Mouse (Mus musculus) lung, postnatal 25 days (tissue): ENCODE data around the gene Glud1.
"Not testable (repeated sequence)": the region's sequence is repeated elsewhere in the genome, so short reads cannot be mapped to it uniquely, and the experiment has no call there.

Experiments used
- DNase-seq: peaks from one replicate; pipeline ENCODE4 v3.0.0; 2022; ENCODE audit warnings: low spot score

The Glud1 gene

DNA sequence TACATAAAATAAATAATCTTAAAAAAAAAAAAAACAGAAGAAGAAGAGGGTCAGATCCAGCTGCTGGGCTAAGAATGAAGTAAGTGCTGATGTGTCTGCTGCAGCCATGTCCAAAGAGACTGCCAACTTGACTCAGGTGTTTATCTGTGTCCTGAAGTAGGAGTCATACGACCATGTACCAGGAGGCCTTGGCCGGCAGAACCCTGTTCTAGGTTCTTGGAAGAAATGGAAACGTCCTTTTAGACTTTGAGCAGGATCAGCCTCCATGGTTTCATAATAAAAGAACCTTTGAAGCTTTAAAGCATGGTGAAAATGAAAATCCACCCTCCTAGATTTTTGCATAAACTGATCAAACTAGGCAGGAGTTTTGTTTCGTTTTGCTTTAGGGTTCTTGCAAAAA lies 43.9 kb downstream of the Glud1 start:
- no peak for DNase-seq

DNA sequence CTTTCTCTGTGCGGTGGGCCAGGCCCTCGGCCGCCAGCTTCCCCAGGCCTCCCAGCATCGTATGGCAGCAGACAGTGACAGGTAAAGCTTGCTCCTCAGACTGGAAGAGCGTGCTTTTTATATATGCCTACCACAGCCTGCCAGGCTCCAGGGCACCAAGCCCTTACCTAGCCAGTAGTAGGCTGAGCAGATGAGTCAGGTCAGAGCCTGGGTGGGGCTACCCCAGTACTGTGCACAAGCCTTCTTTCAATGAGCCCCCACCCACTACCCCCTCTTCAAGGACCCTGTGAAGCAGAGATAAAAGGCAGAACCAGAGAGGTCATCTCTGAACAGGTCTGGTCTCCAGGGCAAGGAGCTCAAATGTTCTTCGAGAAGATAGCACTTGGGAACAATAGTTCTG lies 44.8 kb downstream of the Glud1 start, which contains the start of gene Fam25c:
Gene Fam25c (minus strand): TSS at position 133 of the 400 bp plus-strand sequence.
- no peak for DNase-seq

DNA sequence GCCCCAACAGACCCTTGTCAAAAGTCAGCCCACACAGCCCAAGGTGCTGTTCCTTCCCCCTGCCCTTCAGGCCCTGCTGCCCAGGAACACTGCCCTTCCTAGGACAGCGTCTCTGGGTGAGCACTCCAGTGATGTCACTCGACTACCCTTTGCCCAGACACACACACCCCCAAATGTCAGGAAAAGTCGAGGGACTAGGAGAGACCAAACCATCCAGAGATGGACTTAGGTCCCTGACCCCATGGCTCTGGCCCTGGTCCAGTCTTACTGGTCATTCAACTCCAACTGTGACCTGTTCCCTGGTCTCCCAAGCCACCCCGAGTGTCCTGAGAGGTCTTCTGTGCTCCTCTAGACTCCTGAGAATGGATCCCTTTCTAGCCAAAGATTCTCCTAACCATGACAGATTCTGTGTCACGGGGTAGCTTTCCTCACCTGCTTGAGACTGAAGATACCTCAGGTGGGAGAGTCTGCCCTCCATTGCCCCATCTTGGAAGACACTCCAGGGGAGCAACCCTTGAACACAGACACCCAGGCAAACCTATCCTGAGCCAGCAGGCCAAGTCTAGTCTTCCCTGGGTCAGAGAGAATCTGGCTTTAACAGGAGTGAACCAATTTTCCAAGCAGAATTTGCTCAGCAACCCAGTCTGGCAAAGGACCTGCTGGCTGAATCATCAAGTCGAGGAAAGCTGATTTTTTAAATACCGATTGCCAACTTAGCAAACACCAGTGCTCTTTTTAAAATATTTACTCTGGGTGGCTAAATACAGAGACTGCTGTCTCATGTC lies 47.3 kb downstream of the Glud1 start:
- DNase-seq = no peak

DNA sequence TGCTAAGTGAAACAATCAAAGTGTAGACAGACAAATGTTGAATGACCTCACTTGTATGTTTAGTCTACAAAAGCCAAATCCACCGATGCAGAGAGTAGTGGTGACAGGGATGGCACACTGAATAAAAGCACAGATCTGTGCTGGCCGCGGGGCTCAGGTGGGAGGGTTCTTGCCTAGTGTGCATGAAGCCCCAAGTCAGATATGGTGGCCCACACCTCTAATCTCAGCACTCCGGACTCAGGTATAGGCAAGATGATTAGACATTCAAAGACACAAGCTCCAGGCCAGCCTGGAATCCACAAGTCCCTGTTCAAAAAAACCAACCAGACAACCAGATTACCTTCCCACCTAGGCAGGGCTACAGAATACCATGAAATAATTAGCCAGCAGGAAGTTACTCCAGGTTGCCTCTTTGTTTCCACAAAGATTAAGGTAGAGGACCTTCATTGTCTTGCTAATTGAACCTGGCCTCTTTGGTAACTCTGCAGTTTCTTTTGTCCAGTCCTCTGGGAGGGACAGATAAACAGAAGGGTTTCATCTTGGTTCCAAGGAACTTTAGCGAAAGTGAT lies 49.2 kb downstream of the Glud1 start:
- DNase-seq = no peak

DNA sequence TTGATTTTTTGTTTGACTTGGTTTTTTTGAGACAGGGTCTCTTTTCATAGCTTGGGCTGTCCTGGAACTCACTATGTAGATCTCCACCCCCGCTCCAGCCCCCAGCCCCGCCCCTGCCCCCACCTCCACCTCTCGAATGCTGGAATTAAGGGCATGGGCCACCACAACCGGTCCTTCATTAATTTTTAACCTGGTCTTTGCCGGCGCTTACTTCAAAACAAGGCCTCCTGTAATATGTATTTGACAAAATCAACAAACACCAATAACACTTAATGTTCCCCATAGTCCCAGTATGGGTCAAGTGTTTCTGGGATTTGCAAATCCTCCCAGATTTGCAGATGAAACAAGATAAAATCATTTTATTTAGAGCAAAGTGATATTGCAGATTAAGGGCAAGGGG lies 49.7 kb downstream of the Glud1 start:
- DNase-seq = no peak

DNA sequence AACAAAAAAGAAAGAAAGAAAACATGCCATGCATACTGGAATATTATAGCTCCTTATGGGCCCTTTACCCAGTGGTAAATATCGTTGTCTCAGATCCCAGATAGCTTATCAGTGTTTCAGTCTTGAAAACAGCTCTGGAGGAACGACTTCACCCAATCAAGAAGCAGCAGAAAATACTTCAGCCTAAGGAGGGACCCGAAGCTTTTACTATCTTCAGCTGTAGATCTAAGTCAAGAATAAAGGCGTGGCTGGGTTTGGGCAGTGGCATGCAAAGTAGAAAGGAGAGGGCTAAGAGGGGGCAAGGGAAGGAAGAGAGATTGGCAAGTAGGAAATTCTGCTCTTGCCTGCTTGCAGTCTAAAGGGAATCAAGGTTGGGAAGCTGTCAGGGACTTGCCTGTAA lies 51.6 kb downstream of the Glud1 start:
- no peak for DNase-seq

DNA sequence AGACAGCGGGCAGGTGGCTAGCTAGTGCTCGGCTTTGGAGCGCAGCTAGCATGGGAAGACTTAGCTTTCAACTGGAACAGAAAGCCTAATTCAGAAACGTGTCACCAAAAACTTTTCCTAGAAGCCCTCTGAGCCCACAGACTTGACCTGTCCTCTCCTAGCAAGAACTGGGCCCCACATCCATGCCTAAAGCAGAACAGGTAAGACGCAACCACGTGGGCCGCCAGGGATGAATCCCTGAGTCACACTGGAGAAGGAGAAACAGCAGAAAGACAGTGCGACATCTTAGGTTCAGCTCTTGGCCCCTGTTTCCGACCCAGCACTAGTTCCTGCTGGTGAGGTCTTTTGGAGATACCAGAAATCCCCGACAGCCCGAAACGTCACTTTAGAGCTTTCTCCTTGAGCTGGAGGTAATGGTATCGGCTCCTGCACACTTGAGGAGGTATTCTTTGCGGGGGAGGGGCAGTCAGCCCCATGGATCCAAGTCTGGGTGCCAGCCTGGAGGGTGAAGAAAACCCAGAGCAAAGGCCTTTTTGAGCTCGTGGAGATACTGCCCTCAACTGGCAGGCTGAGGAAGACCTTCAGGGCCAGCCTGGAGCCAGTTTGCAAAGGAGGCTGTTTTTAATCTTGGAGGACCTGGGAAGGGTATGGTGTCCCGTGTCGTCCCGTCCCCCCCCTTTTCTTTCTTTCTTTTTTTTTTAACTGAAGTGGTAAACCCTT lies 52.4 kb downstream of the Glud1 start:
- DNase-seq = peak; percentile 78

DNA sequence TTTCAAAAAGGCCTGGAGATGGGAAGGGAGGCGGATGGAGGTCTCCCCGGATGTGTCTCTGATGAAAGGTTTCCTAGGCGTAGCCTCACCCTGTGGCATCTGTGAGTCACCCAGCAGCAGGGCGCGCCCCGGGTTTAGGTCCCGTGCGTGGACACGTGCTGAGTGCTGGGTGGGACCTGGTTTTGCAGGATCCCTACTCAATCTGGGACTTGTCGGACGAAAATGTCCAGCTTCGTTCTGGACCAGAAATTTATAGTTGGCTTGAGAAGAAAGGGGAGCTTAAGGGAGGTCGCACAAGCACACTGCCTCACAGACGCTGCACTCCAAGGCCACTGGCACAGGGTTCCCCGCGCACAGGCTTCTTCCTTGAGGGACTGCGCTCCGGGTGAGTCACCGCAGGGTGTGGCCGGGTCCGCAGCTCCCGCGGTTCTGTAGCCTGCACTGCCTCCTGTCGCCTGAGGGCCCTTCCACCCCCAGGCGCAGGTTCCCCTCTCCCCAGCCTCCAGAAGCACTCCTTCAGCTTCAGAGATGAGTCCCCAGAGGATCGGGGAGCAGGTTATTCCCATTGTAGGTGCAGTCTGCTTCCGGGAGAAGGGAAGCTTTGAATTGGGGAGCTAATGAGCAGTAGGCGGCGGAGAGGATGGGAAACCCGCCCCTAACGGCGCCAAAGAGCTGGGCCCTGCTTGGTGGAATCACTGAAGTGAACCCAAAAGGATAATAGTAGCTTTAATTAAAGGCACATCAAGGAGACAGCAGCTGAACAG lies 53.1 kb downstream of the Glud1 start:
- peak; percentile 82 for DNase-seq

DNA sequence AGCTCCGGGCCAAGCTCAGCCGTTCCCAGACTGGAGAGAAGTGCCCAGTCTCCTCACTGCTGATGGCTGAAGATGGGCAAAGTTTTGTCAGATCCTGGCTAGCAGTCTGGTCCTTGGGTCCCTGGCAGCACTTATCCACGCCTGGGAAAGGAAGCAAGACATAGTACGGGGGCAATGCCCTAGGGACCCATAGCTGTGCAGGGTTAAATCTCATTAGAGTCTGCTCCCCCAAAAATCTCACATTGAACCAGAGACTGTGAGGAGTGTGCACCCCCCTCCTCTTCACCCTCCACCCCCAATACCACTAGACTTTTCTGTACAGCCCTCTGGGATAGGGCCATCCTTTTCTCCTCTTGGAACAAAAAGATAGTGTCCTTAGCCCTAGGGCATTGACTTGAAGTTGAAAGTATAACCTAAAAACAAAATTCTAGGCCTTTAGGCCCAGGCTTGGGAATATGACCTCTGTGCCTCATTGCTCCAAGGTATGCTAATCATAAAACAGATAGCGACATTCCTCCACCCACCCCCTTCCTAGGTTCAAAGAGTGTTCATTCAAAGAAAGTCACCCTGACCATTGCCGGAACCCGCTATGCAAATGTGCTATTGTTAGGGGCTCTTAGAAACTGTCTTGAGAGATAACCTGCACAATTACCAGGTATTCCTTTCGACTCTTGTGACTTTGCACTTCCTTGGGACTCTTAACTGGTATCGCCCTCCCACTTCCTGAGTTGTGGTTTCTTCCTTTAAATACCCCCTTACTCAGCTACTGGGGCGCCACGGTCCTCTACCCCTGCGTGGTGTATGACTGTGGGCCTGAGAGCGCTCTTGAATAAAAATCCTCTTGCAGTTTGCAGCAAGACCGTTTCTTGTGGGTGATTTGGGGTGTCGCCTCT lies 54.0 kb downstream of the Glud1 start:
- DNase-seq = not testable (repeated sequence)

DNA sequence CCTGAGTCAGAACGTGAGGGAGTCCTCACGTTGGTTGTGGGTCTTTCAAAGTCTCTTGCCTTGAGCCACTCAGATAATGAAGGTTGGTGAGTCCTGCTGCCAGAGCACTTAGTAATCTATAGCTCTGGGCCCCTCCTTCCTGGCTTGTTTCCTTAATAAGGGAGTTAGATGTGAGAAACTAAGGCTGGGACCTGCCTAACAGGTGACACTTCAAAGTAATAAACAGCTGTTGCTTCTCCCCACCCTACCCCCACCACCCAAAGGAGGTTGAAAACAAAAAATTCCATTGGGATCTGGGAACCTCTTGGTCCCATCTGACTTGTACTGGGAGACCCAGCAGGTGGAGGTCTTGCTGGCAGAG lies 54.6 kb downstream of the Glud1 start:
- DNase-seq = no peak

DNA sequence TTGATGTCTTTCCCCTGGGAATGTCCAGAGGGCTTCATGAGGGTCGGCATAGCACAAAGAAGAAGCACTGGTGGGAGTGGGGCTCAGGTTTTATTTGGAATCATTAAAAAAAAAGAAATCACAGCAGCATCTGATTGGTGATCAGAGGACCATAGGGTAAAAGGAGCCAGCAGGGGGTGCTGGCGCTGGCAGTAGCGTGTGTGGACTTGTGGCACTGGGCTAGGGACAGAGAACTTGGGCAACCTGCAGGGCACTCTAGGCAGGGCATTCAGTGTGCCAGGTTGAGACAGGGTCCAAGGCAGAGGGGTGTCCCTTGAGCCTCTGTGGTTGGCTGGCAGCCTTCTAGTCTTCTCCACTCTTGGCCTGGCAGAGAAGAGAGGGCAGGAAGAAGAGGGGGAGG lies 59.7 kb downstream of the Glud1 start:
- no peak for DNase-seq

DNA sequence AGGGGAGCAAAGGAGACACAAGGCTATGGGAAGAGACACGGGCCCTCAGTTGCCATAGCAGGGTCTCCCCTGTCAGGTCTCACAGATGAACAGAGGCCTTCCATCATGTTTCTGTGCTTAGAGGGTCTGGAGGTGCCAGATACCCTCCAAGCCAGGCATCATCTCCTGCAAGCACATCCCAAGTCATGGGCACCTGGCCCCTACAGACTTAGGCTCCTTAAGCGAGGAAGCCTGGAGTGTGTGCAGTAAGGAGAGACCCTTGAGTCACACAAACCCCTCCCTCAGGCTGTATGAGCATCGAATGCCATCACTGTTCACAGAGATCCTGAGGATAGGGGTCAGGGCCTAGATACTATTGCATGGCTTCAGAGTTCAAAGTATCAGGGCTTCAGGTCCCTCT lies 60.4 kb downstream of the Glud1 start:
- no peak for DNase-seq

DNA sequence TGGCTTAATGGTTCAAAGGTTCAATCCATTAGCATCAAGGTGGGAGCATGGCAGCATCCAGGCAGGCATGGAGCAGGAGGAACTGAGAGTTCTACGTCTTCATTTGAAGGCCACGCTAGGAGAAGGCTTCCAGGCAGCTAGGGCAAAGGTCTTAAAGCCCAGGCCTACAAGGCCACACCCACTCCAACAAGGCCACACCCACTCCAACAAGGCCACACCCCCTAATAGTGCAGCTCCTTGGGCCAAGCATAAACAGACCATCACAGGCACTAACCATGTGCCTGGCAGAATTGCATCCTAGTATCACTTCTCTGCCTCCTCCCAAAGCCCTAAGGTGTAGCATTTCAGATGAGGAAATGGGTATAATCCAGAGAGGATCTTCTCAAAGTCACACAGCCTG lies 61.2 kb downstream of the Glud1 start:
- no peak for DNase-seq

DNA sequence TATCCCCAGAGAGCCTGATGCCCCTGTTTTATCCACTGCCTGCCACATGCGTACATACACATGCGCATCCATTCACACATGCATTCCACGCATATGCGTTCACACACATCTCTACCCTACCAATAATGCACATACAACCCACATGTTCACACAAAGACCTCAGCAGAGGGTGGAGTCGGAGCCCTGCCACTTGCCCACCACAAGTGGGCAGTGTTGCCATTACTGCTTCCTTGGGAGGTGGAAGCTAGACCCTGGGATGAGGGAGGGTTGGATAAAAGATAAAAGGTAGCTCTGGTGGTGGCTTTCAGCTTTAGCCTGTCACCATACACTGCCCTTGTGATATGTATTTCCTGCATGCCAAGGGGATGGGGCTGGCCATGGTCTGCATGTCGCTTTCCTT lies 62.1 kb downstream of the Glud1 start:
- DNase-seq = peak; percentile 50

DNA sequence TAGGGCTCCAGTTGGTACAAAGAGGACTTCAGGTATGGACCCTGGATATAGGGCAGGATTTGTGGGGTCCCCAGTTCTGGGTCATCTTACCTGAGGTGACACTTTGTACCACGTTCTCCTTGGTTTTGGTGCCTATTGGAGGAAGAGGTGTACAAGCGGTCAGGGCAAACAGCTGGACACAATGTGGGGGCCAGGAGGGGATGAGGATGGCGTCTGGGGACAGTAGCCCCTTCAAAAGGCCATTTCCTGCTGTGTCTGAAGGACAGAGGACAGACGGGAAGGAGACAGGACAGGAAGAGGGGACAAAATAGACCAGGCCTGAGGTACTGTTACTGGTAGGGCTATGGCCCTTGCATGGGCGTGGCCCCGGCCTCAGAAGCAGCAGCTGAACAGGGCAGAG lies 63.1 kb downstream of the Glud1 start:
- DNase-seq = no peak

DNA sequence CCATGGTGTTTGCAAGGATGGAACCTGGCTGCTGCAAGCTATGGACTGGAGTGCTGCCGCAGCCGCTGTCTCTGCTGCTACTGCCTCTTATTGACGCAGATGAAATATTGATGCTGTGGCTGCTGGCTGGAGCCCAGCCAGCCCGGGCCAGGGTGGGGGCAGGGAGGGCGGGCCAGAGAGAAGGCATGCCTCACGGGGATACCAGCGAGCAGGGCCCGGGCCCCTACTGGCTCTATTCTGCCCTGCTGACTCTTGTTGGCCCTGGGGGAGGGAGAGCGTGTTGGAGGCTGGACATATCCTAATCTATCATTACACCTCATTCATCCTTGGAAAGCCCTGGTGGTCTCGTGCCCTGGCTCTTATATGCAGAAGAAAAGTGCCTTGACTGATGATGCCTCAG lies 64.0 kb downstream of the Glud1 start, which contains the start of gene Sncg:
Gene Sncg (minus strand): TSS at position 213 of the 400 bp plus-strand sequence.
- no peak for DNase-seq

DNA sequence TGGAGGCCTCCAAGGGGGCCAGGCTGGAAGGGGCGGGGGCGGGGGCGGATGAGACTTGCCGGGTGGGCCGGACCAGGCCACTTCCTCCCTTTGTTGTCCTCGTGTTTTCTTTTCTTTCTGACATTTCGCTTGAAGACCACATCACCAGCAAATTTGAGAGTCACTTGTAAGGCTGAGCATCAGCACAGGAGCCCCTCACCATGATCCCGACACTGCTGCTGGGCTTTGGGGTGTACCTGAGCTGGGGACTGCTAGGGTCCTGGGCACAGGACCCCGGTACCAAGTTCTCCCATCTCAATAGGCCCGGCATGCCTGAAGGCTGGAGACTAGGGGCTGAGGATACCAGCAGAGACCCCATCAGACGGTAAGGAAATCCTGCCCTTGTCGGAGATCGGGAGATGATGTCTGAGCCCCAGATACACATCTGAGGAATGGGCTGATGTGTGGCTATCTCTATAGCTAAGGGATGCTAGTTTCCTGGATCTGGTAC lies 64.9 kb downstream of the Glud1 start, which contains the start of gene Mmrn2:
Gene Mmrn2 (plus strand): TSS at position 51 of the 490 bp plus-strand sequence.
- DNase-seq = no peak

DNA sequence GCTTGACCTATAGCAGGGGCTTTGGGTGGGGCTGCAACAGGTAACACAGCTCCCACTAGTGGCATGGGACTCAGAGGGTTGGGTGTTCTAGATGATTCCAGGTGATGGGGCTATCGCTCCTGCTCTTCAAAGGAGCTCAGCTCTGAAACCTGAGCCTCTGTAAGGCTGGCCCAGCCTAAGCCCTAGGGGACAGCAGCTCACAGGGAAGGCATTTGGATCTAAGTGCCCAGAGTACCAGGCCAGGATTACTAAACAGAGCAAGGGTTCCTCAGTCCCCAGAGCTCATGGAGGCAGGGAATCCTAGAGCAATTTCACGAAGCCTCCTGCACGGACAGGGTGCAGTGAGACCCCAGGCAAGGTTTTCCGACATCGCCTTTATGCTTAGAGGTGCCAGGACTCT lies 65.4 kb downstream of the Glud1 start:
- no peak for DNase-seq

DNA sequence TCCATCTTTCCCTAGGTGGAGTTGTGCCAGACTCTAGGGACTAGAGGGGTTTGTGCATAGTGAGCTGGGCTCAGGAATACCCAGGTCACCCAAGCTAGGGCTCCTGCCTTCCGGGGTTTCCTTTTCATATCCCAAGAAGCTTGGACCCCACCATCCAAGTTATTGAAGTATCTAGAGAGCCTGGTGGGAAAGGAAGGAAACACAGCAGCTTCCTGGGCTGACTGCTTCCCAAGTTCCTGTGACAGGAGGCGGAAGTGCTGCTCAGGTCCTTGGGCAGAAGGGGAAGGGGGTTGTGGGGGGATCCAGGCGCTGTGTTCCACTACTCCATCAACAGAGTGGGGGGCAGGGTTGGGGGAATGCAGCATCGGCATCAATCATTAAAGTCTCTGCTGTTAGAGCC lies 66.6 kb downstream of the Glud1 start:
- DNase-seq = no peak

DNA sequence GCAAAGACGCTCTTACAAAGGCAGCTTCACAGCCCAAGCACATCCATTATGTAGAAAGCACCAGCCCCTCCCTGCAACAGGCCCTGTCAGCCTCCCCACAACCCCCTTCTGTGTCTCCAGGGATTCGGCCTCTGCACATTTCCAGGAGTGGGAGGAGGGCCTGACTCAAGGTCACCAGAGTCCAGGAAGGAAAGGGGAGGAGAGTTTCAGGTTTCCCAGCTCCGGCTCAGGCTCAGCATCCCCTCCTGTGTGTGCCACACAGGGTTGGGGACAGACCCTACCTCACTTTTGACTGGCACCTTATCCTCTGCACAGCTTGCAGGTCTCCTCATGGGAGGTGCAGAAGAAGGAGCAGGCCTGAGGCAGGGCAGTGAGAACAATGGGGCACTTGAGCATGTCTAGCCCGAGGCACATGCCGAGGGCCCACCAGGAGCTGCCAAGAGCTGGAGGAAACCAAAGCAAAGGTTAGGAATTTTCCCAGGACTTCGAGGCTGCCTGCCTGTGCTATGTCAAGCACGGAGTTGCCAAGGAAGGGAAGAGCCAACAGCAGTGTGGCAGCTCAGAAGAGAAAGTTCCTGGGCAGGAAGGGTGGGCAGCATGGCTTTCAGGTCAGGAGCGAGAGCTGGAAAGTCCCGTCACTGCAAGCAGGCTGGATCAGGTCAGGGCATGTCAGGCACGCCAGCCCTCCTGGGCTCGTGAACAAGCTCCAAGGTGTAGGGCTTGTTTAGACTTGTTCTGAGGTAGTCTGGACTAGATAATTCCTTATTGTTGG lies 68.2 kb downstream of the Glud1 start:
- peak; percentile 34 for DNase-seq
